Mouse (Mus musculus): ENCODE measurements around the gene Syngr4. TPM values are rescaled to one million over a fixed set of nuclear protein-coding genes. Genes with fewer than 3 reads are reported as not detected.

Gene Syngr4
- total and polyA plus RNA-seq, 2 experiments from 2014 or later: 0.71 TPM; not detected in 1

GRCm38 (mm10) chr7:45876895-45877294, 19.6 kb downstream of the Syngr4 start:
- DNase-seq (ENCODE audit: low spot score) (no peak), ATAC-seq (ENCODE audit: insufficient read depth, low read depth) (no peak)
- H3K36me3 ChIP-seq (replicated peaks; ENCODE audit: control insufficient read depth, insufficient read depth, low read length): peaks cover 63% of the 10 kb centered on the region
- H3K9ac ChIP-seq (replicated peaks; ENCODE audit: low read depth, low read length): no peak overlapping the region
- WGBS: 96% methylated on average over 7 of the region's 7 CpGs
- no peak overlapping the region for H3K4me2 ChIP-seq (ENCODE audit: low read depth, low read length)
- H3K4me1 ChIP-seq (ENCODE audit: control insufficient read depth, insufficient read depth): peaks cover 13% of the 10 kb centered on the region
- H3K27me3 ChIP-seq (ENCODE audit: control insufficient read depth, insufficient read depth, low read length): no peaks in the 10 kb centered on the region
- H3K9me3 ChIP-seq (replicated peaks; ENCODE audit: control insufficient read depth, low read length): no peaks in the 10 kb centered on the region; the same call in 1 of the 2 replicates
- no peak overlapping the region for H3K4me3 ChIP-seq (ENCODE audit: low read depth, low read length)
- no peak for TF ChIP-seq CTCF (IDR thresholded peaks at IDR 0.05; ENCODE audit: low read depth)
- TF ChIP-seq EP300 (IDR thresholded peaks at IDR 0.05; ENCODE audit: low read depth): no peak
- no peak overlapping the region for H3K27ac ChIP-seq (ENCODE audit: low read depth)

GRCm38 (mm10) chr7:45873061-45873947, 23.2 kb downstream of the Syngr4 start:
- peak overlapping the region; percentile 94 for H3K9ac ChIP-seq (replicated peaks; ENCODE audit: low read depth, low read length)
- H3K9me3 ChIP-seq (replicated peaks; ENCODE audit: control insufficient read depth, low read length): no peaks in the 10 kb centered on the region
- H3K27ac ChIP-seq (ENCODE audit: low read depth): peak overlapping the region; percentile 92
- ATAC-seq (ENCODE audit: insufficient read depth, low read depth): peak; percentile 62
- peak; percentile 16; the same call in 1 of the 2 replicates for TF ChIP-seq CTCF (IDR thresholded peaks at IDR 0.05; ENCODE audit: low read depth)
- no peak for TF ChIP-seq EP300 (IDR thresholded peaks at IDR 0.05; ENCODE audit: low read depth)
- 1% methylated on average over 28 of the region's 28 CpGs for WGBS
- H3K27me3 ChIP-seq (ENCODE audit: control insufficient read depth, insufficient read depth, low read length): peaks cover 24% of the 10 kb centered on the region
- peak overlapping the region; percentile 75 for H3K4me2 ChIP-seq (ENCODE audit: low read depth, low read length)
- peak overlapping the region; percentile 78 for H3K4me3 ChIP-seq (ENCODE audit: low read depth, low read length)
- H3K36me3 ChIP-seq (replicated peaks; ENCODE audit: control insufficient read depth, insufficient read depth, low read length): peaks cover 36% of the 10 kb centered on the region
- H3K4me1 ChIP-seq (ENCODE audit: control insufficient read depth, insufficient read depth): peaks cover 27% of the 10 kb centered on the region
- peak; percentile 34 for DNase-seq (ENCODE audit: low spot score)

GRCm38 (mm10) chr7:45872624-45873023, 23.9 kb downstream of the Syngr4 start, which contains the start of gene Kdelr1:
Kdelr1 (plus strand) TSS chr7:45872772.
- peak within 1 kb of the TSS; percentile 75 for H3K4me2 ChIP-seq (ENCODE audit: low read depth, low read length)
- H3K27me3 ChIP-seq (ENCODE audit: control insufficient read depth, insufficient read depth, low read length): peaks cover 31% of the 10 kb centered on the region
- H3K9me3 ChIP-seq (replicated peaks; ENCODE audit: control insufficient read depth, low read length): no peaks in the 10 kb centered on the region
- ATAC-seq (ENCODE audit: insufficient read depth, low read depth) (peak; percentile 82), DNase-seq (ENCODE audit: low spot score) (peak; percentile 92)
- peak within 1 kb of the TSS; percentile 94 for H3K9ac ChIP-seq (replicated peaks; ENCODE audit: low read depth, low read length)
- peak within 1 kb of the TSS; percentile 78 for H3K4me3 ChIP-seq (ENCODE audit: low read depth, low read length)
- peak; percentile 89 for TF ChIP-seq CTCF (IDR thresholded peaks at IDR 0.05; ENCODE audit: low read depth)
- TF ChIP-seq EP300 (IDR thresholded peaks at IDR 0.05; ENCODE audit: low read depth): no peak
- WGBS: under 1% methylated on average over 18 of the region's 18 CpGs
- H3K27ac ChIP-seq (ENCODE audit: low read depth): peak within 1 kb of the TSS; percentile 92
- H3K4me1 ChIP-seq (ENCODE audit: control insufficient read depth, insufficient read depth): peaks cover 27% of the 10 kb centered on the region
- H3K36me3 ChIP-seq (replicated peaks; ENCODE audit: control insufficient read depth, insufficient read depth, low read length): peaks cover 31% of the 10 kb centered on the region

GRCm38 (mm10) chr7:45870282-45871058, 26.0 kb downstream of the Syngr4 start:
- H3K27ac ChIP-seq (ENCODE audit: low read depth): no peak overlapping the region
- 2% methylated on average over 25 of the region's 30 CpGs for WGBS
- H3K4me1 ChIP-seq (ENCODE audit: control insufficient read depth, insufficient read depth): peaks cover 27% of the 10 kb centered on the region
- no peak for DNase-seq (ENCODE audit: low spot score)
- no peaks in the 10 kb centered on the region for H3K9me3 ChIP-seq (replicated peaks; ENCODE audit: control insufficient read depth, low read length)
- TF ChIP-seq CTCF (IDR thresholded peaks at IDR 0.05; ENCODE audit: low read depth) (no peak), EP300 (IDR thresholded peaks at IDR 0.05; ENCODE audit: low read depth) (no peak)
- peaks cover 39% of the 10 kb centered on the region for H3K27me3 ChIP-seq (ENCODE audit: control insufficient read depth, insufficient read depth, low read length)
- no peak for ATAC-seq (ENCODE audit: insufficient read depth, low read depth)
- peak overlapping the region; percentile 48 for H3K4me2 ChIP-seq (ENCODE audit: low read depth, low read length)
- H3K4me3 ChIP-seq (ENCODE audit: low read depth, low read length): peak overlapping the region; percentile 22; the same call in 1 of the 2 replicates
- H3K36me3 ChIP-seq (replicated peaks; ENCODE audit: control insufficient read depth, insufficient read depth, low read length): peaks cover 11% of the 10 kb centered on the region
- H3K9ac ChIP-seq (replicated peaks; ENCODE audit: low read depth, low read length): no peak overlapping the region; the same call in 1 of the 2 replicates

GRCm38 (mm10) chr7:45869787-45870186, 26.7 kb downstream of the Syngr4 start:
- H3K4me1 ChIP-seq (ENCODE audit: control insufficient read depth, insufficient read depth): peaks cover 27% of the 10 kb centered on the region
- H3K9me3 ChIP-seq (replicated peaks; ENCODE audit: control insufficient read depth, low read length): no peaks in the 10 kb centered on the region
- no peak overlapping the region; the same call in 1 of the 2 replicates for H3K9ac ChIP-seq (replicated peaks; ENCODE audit: low read depth, low read length)
- TF ChIP-seq CTCF (IDR thresholded peaks at IDR 0.05; ENCODE audit: low read depth) (no peak), EP300 (IDR thresholded peaks at IDR 0.05; ENCODE audit: low read depth) (no peak)
- DNase-seq (ENCODE audit: low spot score) (no peak), ATAC-seq (ENCODE audit: insufficient read depth, low read depth) (no peak)
- no peak overlapping the region for H3K27ac ChIP-seq (ENCODE audit: low read depth)
- H3K36me3 ChIP-seq (replicated peaks; ENCODE audit: control insufficient read depth, insufficient read depth, low read length): peaks cover 6% of the 10 kb centered on the region
- H3K4me2 ChIP-seq (ENCODE audit: low read depth, low read length): peak overlapping the region; percentile 48
- WGBS: 5% methylated on average over 14 of the region's 14 CpGs
- peaks cover 39% of the 10 kb centered on the region for H3K27me3 ChIP-seq (ENCODE audit: control insufficient read depth, insufficient read depth, low read length)
- H3K4me3 ChIP-seq (ENCODE audit: low read depth, low read length): peak overlapping the region; percentile 22; the same call in 1 of the 2 replicates

Data from heart, postnatal 0 days (tissue).